Mouse (Mus musculus): Measurements from ENCODE around the gene Vipr1. TPM values are rescaled to one million over a fixed set of nuclear protein-coding genes. Genes with fewer than 3 reads are reported as not detected.
"Not testable (repeated sequence)": the region's sequence is repeated elsewhere in the genome, so short reads cannot be mapped to it uniquely, and the experiment has no call there.

The Vipr1 gene
- polyA plus RNA-seq (2015; fragmentation: Nextera tagmentation; extraction: Ambion mirVana), result 6.8 and 8.9 TPM in 2 replicates

- Histone ChIP-seq H3K4me3 (ENCODE audit: low read length) (peak within 1 kb of the TSS; percentile 55), H3K36me3 (ENCODE audit: control insufficient read depth, insufficient read depth, low read length) (no peaks in the 10 kb centered on the region), H3K4me1 (ENCODE audit: control insufficient read depth, insufficient read depth, low read length) (peaks cover 24% of the 10 kb centered on the region), H3K27ac (ENCODE audit: low read length) (no peak within 1 kb of the TSS), H3K9ac (ENCODE audit: low read depth, low read length) (peak within 1 kb of the TSS; percentile 69), H3K27me3 (replicated peaks; ENCODE audit: control insufficient read depth, insufficient read depth, low read length) (peaks cover 31% of the 10 kb centered on the region), H3K4me2 (ENCODE audit: low read depth, low read length) (peak within 1 kb of the TSS; percentile 75), H3K9me3 (ENCODE audit: control insufficient read depth, low read length) (no peaks in the 10 kb centered on the region)
- peak; percentile 91 for ATAC-seq
- under 1% methylated on average over 79 of the region's 79 CpGs for WGBS
These were observed at the start of gene Vipr1 for GRCm38 (mm10) chr9:121642401-121643181. Gene Vipr1 (plus strand): TSS chr9:121642716.

- WGBS, result 82% methylated on average over 13 of the region's 13 CpGs
- H3K36me3 ChIP-seq (ENCODE audit: control insufficient read depth, insufficient read depth, low read length), result no peaks in the 10 kb centered on the region
- H3K4me2 ChIP-seq (ENCODE audit: low read depth, low read length), result no peak overlapping the region
- ATAC-seq, result no peak
- H3K9me3 ChIP-seq (ENCODE audit: control insufficient read depth, low read length), result peaks cover 4% of the 10 kb centered on the region; the same call in 1 of the 2 replicates
- no peak overlapping the region for H3K9ac ChIP-seq (ENCODE audit: low read depth, low read length)
- no peak overlapping the region for H3K27ac ChIP-seq (ENCODE audit: low read length)
- H3K4me3 ChIP-seq (ENCODE audit: low read length), result no peak overlapping the region
- H3K4me1 ChIP-seq (ENCODE audit: control insufficient read depth, insufficient read depth, low read length), result peaks cover 10% of the 10 kb centered on the region; the same call in 1 of the 2 replicates
- no peaks in the 10 kb centered on the region for H3K27me3 ChIP-seq (replicated peaks; ENCODE audit: control insufficient read depth, insufficient read depth, low read length)
These were observed 49.5 kb upstream of the Vipr1 start for GRCm38 (mm10) chr9:121592948-121593550.

GRCm38 (mm10) chr9:121593768-121594167 lies 48.7 kb upstream of the Vipr1 start:
- H3K4me2 ChIP-seq (ENCODE audit: low read depth, low read length); H3K4me1 ChIP-seq (ENCODE audit: control insufficient read depth, insufficient read depth, low read length); H3K36me3 ChIP-seq (ENCODE audit: control insufficient read depth, insufficient read depth, low read length); ATAC-seq; H3K4me3 ChIP-seq (ENCODE audit: low read length); H3K27me3 ChIP-seq (replicated peaks; ENCODE audit: control insufficient read depth, insufficient read depth, low read length); H3K9me3 ChIP-seq (ENCODE audit: control insufficient read depth, low read length); H3K9ac ChIP-seq (ENCODE audit: low read depth, low read length); H3K27ac ChIP-seq (ENCODE audit: low read length): not testable (repeated sequence)
- WGBS, result 87% methylated on average over 3 of the region's 3 CpGs

GRCm38 (mm10) chr9:121594771-121595170 lies 47.7 kb upstream of the Vipr1 start:
- H3K4me2 ChIP-seq (ENCODE audit: low read depth, low read length), result no peak overlapping the region
- no peaks in the 10 kb centered on the region for H3K27me3 ChIP-seq (replicated peaks; ENCODE audit: control insufficient read depth, insufficient read depth, low read length)
- 63% methylated on average over 4 of the region's 4 CpGs for WGBS
- no peak overlapping the region for H3K4me3 ChIP-seq (ENCODE audit: low read length)
- no peaks in the 10 kb centered on the region for H3K36me3 ChIP-seq (ENCODE audit: control insufficient read depth, insufficient read depth, low read length)
- ATAC-seq, result no peak
- no peaks in the 10 kb centered on the region for H3K9me3 ChIP-seq (ENCODE audit: control insufficient read depth, low read length)
- peaks cover 3% of the 10 kb centered on the region; the same call in 1 of the 2 replicates for H3K4me1 ChIP-seq (ENCODE audit: control insufficient read depth, insufficient read depth, low read length)
- no peak overlapping the region for H3K27ac ChIP-seq (ENCODE audit: low read length)
- no peak overlapping the region for H3K9ac ChIP-seq (ENCODE audit: low read depth, low read length)

GRCm38 (mm10) chr9:121598106-121598505 lies 44.4 kb upstream of the Vipr1 start:
- no peak overlapping the region for H3K27ac ChIP-seq (ENCODE audit: low read length)
- ATAC-seq, result no peak
- no peaks in the 10 kb centered on the region for H3K36me3 ChIP-seq (ENCODE audit: control insufficient read depth, insufficient read depth, low read length)
- peaks cover 3% of the 10 kb centered on the region; the same call in 1 of the 2 replicates for H3K4me1 ChIP-seq (ENCODE audit: control insufficient read depth, insufficient read depth, low read length)
- H3K4me2 ChIP-seq (ENCODE audit: low read depth, low read length), result no peak overlapping the region
- WGBS, result 71% methylated on average over 2 of the region's 2 CpGs
- no peak overlapping the region for H3K4me3 ChIP-seq (ENCODE audit: low read length)
- no peak overlapping the region for H3K9ac ChIP-seq (ENCODE audit: low read depth, low read length)
- H3K9me3 ChIP-seq (ENCODE audit: control insufficient read depth, low read length), result no peaks in the 10 kb centered on the region
- no peaks in the 10 kb centered on the region for H3K27me3 ChIP-seq (replicated peaks; ENCODE audit: control insufficient read depth, insufficient read depth, low read length)

GRCm38 (mm10) chr9:121599551-121599950 lies 43.0 kb upstream of the Vipr1 start:
- peaks cover 3% of the 10 kb centered on the region; the same call in 1 of the 2 replicates for H3K4me1 ChIP-seq (ENCODE audit: control insufficient read depth, insufficient read depth, low read length)
- H3K36me3 ChIP-seq (ENCODE audit: control insufficient read depth, insufficient read depth, low read length), result no peaks in the 10 kb centered on the region
- no peak overlapping the region for H3K4me3 ChIP-seq (ENCODE audit: low read length)
- H3K27ac ChIP-seq (ENCODE audit: low read length), result no peak overlapping the region
- peak; percentile 46; the same call in 1 of the 2 replicates for ATAC-seq
- no peak overlapping the region for H3K9ac ChIP-seq (ENCODE audit: low read depth, low read length)
- H3K27me3 ChIP-seq (replicated peaks; ENCODE audit: control insufficient read depth, insufficient read depth, low read length), result no peaks in the 10 kb centered on the region
- 80% methylated on average over 6 of the region's 6 CpGs for WGBS
- H3K9me3 ChIP-seq (ENCODE audit: control insufficient read depth, low read length), result no peaks in the 10 kb centered on the region
- H3K4me2 ChIP-seq (ENCODE audit: low read depth, low read length), result no peak overlapping the region

- Histone ChIP-seq H3K27ac (ENCODE audit: low read length) (no peak overlapping the region), H3K36me3 (ENCODE audit: control insufficient read depth, insufficient read depth, low read length) (no peaks in the 10 kb centered on the region), H3K4me1 (ENCODE audit: control insufficient read depth, insufficient read depth, low read length) (peaks cover 3% of the 10 kb centered on the region; the same call in 1 of the 2 replicates), H3K4me2 (ENCODE audit: low read depth, low read length) (no peak overlapping the region), H3K27me3 (replicated peaks; ENCODE audit: control insufficient read depth, insufficient read depth, low read length) (no peaks in the 10 kb centered on the region), H3K9me3 (ENCODE audit: control insufficient read depth, low read length) (no peaks in the 10 kb centered on the region), H3K9ac (ENCODE audit: low read depth, low read length) (no peak overlapping the region), H3K4me3 (ENCODE audit: low read length) (no peak overlapping the region)
- ATAC-seq, result no peak
- 49% methylated on average over 13 of the region's 13 CpGs for WGBS
These were observed 42.2 kb upstream of the Vipr1 start for GRCm38 (mm10) chr9:121600201-121600860.

- Histone ChIP-seq H3K27me3 (replicated peaks; ENCODE audit: control insufficient read depth, insufficient read depth, low read length) (no peaks in the 10 kb centered on the region), H3K4me3 (ENCODE audit: low read length) (no peak overlapping the region), H3K27ac (ENCODE audit: low read length) (no peak overlapping the region), H3K4me1 (ENCODE audit: control insufficient read depth, insufficient read depth, low read length) (peaks cover 3% of the 10 kb centered on the region; the same call in 1 of the 2 replicates), H3K36me3 (ENCODE audit: control insufficient read depth, insufficient read depth, low read length) (no peaks in the 10 kb centered on the region), H3K9ac (ENCODE audit: low read depth, low read length) (no peak overlapping the region), H3K4me2 (ENCODE audit: low read depth, low read length) (no peak overlapping the region), H3K9me3 (ENCODE audit: control insufficient read depth, low read length) (no peaks in the 10 kb centered on the region)
- WGBS, result 39% methylated on average over 6 of the region's 6 CpGs
- no peak for ATAC-seq
These were observed 41.6 kb upstream of the Vipr1 start for GRCm38 (mm10) chr9:121600861-121601427.

GRCm38 (mm10) chr9:121602381-121602780 lies 40.1 kb upstream of the Vipr1 start:
- H3K9me3 ChIP-seq (ENCODE audit: control insufficient read depth, low read length), result no peaks in the 10 kb centered on the region
- H3K4me2 ChIP-seq (ENCODE audit: low read depth, low read length), result no peak overlapping the region
- H3K4me3 ChIP-seq (ENCODE audit: low read length), result no peak overlapping the region
- ATAC-seq, result no peak
- no peaks in the 10 kb centered on the region for H3K36me3 ChIP-seq (ENCODE audit: control insufficient read depth, insufficient read depth, low read length)
- H3K9ac ChIP-seq (ENCODE audit: low read depth, low read length), result no peak overlapping the region
- peaks cover 3% of the 10 kb centered on the region; the same call in 1 of the 2 replicates for H3K4me1 ChIP-seq (ENCODE audit: control insufficient read depth, insufficient read depth, low read length)
- no peaks in the 10 kb centered on the region for H3K27me3 ChIP-seq (replicated peaks; ENCODE audit: control insufficient read depth, insufficient read depth, low read length)
- H3K27ac ChIP-seq (ENCODE audit: low read length), result no peak overlapping the region
- 70% methylated on average over 2 of the region's 2 CpGs for WGBS

All from intestine, embryonic 16.5 days (tissue).